Mouse (Mus musculus): ENCODE results near the gene Msantd3. TPM values are rescaled to one million over a fixed set of nuclear protein-coding genes. Genes with fewer than 3 reads are reported as not detected.

The Msantd3 gene
- polyA plus RNA-seq, 1 experiment = 0.29 TPM

DNA sequence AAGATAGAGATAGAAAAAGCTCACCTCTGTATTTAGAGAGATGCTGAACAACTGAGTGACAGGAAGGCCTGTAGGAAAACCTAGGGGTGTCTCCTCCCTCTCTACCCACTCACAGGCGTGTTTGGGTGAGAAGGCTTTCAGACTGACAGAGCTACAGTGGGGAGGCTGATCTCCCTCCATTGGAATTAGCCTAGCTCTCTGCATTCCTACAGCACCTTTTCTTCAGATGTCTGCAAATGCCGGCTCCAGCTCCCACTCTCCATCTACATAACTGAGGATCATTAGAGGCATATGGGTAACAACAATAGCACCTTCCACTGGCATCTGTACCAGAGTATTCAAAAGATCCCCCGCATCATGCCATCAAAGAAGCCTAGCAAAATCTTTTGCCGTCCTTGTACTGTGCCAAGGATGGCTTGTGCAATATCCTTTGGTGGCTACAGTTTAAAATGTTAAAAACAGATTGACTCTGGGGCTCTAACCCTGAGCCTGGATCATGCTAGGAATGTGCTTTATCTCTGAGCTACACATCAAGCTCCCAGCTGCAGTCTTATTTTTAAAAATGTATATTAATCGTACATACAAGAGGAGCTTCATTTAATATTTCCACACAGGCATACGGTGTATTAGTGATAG is 39.9 kb downstream of the Msantd3 start:
- no peak for TF ChIP-seq FLI1 (IDR thresholded peaks at IDR 0.05; ENCODE audit: low read length)
- TF ChIP-seq GATA1 (IDR thresholded peaks at IDR 0.05; ENCODE audit: borderline replicate concordance, low read length) = no peak
- no peaks in the 10 kb centered on the region for H3K4me1 ChIP-seq
- H3K9me3 ChIP-seq = no peaks in the 10 kb centered on the region
- H3K27me3 ChIP-seq (replicated peaks) = peaks cover 26% of the 10 kb centered on the region
- H3K4me3 ChIP-seq (replicated peaks) = no peak overlapping the region
- no peaks in the 10 kb centered on the region for H3K36me3 ChIP-seq (replicated peaks; ENCODE audit: low read length)

DNA sequence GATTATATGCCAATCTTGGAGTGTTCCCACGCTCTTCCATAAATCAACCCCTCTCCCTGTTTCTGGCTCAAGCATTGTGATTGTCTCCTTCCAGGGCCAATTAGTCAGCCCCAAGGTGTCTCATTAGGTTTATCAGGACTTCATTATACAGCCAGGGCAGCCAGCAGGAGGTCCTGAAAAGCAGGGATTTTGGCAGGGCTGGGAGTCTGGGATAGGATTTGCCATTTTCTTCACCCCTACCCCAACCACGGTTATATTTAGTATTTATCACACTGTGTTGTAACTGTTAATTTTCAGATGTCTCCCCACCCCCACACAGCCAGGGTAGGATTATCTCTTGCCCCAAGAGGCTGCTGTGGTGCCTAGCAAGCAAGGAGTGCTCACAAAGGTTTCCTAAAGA is 41.5 kb downstream of the Msantd3 start:
- Histone ChIP-seq H3K9me3 (peaks cover 3% of the 10 kb centered on the region; the same call in 1 of the 2 replicates), H3K36me3 (replicated peaks; ENCODE audit: low read length) (no peaks in the 10 kb centered on the region), H3K27me3 (replicated peaks) (peaks cover 42% of the 10 kb centered on the region), H3K4me1 (peaks cover 5% of the 10 kb centered on the region), H3K4me3 (replicated peaks) (no peak overlapping the region)
- TF ChIP-seq FLI1 (IDR thresholded peaks at IDR 0.05; ENCODE audit: low read length) (no peak), GATA1 (IDR thresholded peaks at IDR 0.05; ENCODE audit: borderline replicate concordance, low read length) (no peak)

DNA sequence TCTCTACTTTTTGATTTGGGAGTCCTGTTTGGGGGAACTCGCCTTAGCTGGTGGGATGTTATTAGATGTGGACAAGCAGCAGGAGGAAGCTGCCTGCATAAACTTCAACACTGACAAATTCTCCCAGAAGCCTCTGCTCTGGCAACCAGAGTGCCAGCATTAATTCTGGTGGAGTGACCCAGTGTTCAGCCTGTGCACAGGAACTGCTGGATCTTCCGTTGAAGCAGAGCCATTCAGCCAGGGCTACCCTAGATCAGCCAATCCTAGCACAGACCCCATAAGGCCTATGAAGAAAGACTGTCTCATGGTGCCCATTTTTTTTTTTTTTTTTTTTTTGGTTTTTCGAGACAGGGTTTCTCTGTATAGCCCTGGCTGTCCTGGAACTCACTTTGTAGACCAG is 42.3 kb downstream of the Msantd3 start:
- TF ChIP-seq FLI1 (IDR thresholded peaks at IDR 0.05; ENCODE audit: low read length) (no peak), GATA1 (IDR thresholded peaks at IDR 0.05; ENCODE audit: borderline replicate concordance, low read length) (no peak)
- Histone ChIP-seq H3K36me3 (replicated peaks; ENCODE audit: low read length) (no peaks in the 10 kb centered on the region), H3K4me1 (peaks cover 5% of the 10 kb centered on the region)

DNA sequence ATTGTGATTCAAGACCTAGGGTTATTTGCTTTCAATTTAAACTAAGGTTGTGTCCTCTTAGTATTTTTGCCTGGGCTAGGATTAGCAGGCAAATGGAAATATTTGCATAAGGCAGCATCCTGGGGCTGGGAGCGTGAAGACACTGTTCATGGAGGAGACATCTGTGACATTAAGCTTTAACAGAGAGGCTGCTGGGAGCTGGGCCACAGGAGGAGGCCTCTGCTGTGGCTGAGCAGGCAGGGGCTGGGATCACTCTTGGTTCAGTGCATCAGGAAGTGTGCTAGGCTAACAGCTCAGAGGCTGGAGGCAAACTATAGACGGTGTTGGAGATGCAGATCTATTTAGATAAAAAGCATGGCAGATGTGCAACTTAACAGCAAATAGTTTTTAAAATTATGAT is 43.2 kb downstream of the Msantd3 start:
- no peak overlapping the region for H3K4me3 ChIP-seq (replicated peaks)
- H3K27me3 ChIP-seq (replicated peaks) = peaks cover 47% of the 10 kb centered on the region

More for the DNA sequence above, 42.3 kb downstream of the Msantd3 start:
- H3K27me3 ChIP-seq (replicated peaks) = peaks cover 48% of the 10 kb centered on the region
- peaks cover 7% of the 10 kb centered on the region for H3K9me3 ChIP-seq
- no peak overlapping the region for H3K4me3 ChIP-seq (replicated peaks)

DNA sequence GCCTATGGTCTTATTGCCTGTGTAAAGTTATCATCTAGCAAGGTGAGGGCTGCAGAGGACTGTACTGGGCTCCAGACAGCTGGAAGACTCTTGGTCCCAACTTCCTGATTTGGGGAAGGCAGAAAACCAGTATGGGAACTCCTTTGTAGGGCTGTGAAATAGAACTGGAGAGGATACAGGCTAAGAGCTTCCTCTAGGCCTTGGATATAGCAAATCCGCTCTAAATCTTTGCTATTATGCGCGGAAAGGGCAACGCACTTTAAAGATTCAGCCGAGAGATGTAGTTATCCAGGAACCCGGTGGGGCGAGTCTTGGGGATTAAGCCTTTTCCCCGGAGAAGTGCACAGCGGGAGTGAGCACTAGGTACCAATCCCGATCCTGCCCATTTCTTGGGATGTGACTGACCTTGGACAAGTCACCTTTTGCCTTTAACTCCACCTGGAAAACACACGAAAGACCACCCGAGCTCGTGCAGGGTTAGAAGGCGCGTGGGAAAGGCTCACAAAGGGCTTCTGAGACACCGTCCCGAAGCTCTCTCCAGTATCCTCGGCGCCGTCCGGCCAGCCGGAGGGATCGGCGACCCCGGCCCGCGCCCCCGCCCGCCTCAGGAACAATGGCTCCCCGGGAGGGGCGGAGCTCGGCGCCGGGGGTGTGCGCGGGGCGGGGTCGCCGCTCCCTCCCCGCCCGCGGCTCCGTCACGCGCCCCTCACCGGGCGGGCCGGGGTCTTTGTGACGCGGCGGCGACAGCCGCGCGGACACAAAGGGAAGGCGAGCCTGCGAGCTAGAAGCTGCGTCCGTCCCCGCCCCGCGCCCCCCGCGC is 44.9 kb downstream of the Msantd3 start, which contains the start of gene Tmeff1:
TSS of gene Tmeff1 (plus strand) at position 754 of the 820 bp plus-strand sequence.
- TF ChIP-seq FLI1 (IDR thresholded peaks at IDR 0.05; ENCODE audit: low read length) = no peak
- TF ChIP-seq GATA1 (IDR thresholded peaks at IDR 0.05; ENCODE audit: borderline replicate concordance, low read length) = no peak
- Histone ChIP-seq H3K4me3 (replicated peaks) (peak within 1 kb of the TSS; percentile 86), H3K36me3 (replicated peaks; ENCODE audit: low read length) (no peaks in the 10 kb centered on the region), H3K27me3 (replicated peaks) (peaks cover 45% of the 10 kb centered on the region), H3K9me3 (peaks cover 13% of the 10 kb centered on the region), H3K4me1 (peaks cover 5% of the 10 kb centered on the region)

More for the DNA sequence above, 43.2 kb downstream of the Msantd3 start:
- peaks cover 12% of the 10 kb centered on the region for H3K9me3 ChIP-seq
- TF ChIP-seq FLI1 (IDR thresholded peaks at IDR 0.05; ENCODE audit: low read length) (no peak), GATA1 (IDR thresholded peaks at IDR 0.05; ENCODE audit: borderline replicate concordance, low read length) (no peak)
- no peaks in the 10 kb centered on the region for H3K36me3 ChIP-seq (replicated peaks; ENCODE audit: low read length)
- peaks cover 5% of the 10 kb centered on the region for H3K4me1 ChIP-seq

DNA sequence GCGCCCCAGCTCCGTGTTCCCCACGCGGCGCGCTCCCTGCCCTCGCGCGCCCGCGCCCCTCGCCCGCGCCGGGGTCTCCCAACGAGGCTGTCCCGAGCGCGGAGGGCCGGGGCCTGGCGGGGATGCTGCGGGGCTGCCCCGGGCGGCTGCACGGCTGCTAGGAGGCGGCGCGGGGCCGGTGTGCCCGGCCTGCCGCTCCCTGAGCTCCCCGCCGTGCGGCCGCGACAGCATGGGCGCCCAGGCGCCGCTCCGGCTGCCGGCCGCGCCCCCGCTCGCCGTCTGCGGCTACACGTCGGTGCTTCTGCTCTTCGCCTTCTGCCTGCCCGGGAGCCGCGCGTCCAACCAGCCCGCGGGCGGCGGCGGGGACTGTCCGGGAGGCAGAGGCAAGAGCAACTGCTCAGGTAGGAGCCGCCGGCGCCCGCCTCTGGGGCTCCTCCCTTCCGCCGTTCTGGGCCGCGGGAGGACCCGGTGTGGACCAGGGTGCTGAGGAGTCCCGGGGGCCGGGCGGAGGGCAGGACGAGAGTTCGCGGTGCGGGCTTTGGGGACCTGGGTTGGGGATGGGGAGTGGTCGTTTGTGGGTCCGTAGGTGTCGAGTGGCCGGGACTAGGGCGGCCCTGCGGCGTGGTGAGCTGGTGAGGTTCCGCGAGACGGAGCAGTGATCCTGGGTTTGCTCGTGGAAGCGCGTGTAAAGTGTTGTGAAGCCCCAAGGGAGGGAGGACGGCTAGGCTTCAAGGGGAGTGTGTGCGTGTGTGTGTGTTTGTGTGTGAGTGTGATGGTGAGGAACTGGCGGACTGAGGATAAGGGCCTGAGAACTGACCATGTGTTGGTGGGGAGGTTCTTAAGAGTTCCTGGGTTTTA is 45.7 kb downstream of the Msantd3 start:
- peak overlapping the region; percentile 86 for H3K4me3 ChIP-seq (replicated peaks)
- H3K27me3 ChIP-seq (replicated peaks) = peaks cover 42% of the 10 kb centered on the region
- no peaks in the 10 kb centered on the region for H3K36me3 ChIP-seq (replicated peaks; ENCODE audit: low read length)
- peaks cover 13% of the 10 kb centered on the region for H3K9me3 ChIP-seq
- TF ChIP-seq FLI1 (IDR thresholded peaks at IDR 0.05; ENCODE audit: low read length) (no peak), GATA1 (IDR thresholded peaks at IDR 0.05; ENCODE audit: borderline replicate concordance, low read length) (no peak)
- peaks cover 5% of the 10 kb centered on the region for H3K4me1 ChIP-seq

DNA sequence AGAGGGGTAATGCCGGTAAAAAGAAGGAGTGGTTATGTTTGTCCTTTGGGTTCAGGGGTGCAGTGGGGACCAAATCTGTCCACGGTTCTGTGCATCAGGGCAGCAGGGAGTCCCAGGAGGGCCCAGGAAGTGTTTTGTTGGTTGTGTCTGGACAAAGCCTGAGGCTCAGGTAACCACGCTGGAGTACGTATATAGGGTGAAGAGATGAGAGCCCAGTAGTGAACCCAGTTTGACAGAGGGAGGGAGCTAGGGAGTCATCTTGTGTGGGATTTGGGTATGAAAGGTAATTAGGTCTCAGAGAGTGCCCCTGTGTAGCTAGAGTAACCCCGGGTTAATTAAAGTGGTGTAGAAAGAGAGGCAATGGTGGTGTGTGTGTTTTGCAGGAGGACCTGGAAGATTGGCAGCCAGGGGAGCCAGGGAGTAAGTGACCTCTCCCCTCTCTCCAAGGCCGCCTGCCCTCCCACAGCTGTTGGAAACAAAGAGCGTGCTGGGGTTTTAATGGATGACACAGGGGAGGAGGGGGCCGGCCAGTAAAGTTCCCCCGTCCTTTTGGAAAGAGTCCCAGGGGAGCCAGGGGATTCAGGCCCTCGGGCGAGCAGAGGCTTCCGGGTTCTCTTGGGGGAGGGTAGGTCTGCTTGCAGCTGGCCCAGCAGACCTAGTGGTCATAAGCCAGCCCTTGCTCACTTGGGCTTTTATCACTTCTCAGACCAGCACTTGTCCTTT is 46.5 kb downstream of the Msantd3 start:
- H3K4me1 ChIP-seq = peaks cover 5% of the 10 kb centered on the region
- peaks cover 40% of the 10 kb centered on the region for H3K27me3 ChIP-seq (replicated peaks)
- H3K36me3 ChIP-seq (replicated peaks; ENCODE audit: low read length) = no peaks in the 10 kb centered on the region
- no peak overlapping the region for H3K4me3 ChIP-seq (replicated peaks)
- H3K9me3 ChIP-seq = peaks cover 13% of the 10 kb centered on the region
- no peak for TF ChIP-seq FLI1 (IDR thresholded peaks at IDR 0.05; ENCODE audit: low read length)
- TF ChIP-seq GATA1 (IDR thresholded peaks at IDR 0.05; ENCODE audit: borderline replicate concordance, low read length) = no peak

DNA sequence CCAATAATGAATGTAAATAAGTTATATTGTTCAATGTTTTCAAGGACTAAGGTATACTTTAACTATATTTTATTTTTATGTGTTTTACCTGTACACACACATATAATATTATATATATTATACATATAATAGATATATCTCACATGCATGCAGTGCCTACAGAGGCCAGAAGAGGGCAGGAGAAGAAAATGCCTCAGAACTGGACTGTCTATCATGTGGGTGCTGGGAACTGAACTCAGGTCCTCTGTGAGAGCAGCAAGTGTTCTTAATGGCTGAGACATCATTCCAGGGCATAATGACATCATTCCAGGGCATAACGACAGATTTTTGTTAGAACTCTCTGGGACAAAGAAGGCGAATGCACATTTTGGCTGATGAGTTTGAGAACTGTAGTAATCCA is 47.8 kb downstream of the Msantd3 start:
- Histone ChIP-seq H3K9me3 (peaks cover 16% of the 10 kb centered on the region), H3K27me3 (replicated peaks) (peaks cover 39% of the 10 kb centered on the region), H3K4me3 (replicated peaks) (no peak overlapping the region), H3K4me1 (peaks cover 5% of the 10 kb centered on the region), H3K36me3 (replicated peaks; ENCODE audit: low read length) (no peaks in the 10 kb centered on the region)
- TF ChIP-seq GATA1 (IDR thresholded peaks at IDR 0.05; ENCODE audit: borderline replicate concordance, low read length) = no peak
- no peak for TF ChIP-seq FLI1 (IDR thresholded peaks at IDR 0.05; ENCODE audit: low read length)

DNA sequence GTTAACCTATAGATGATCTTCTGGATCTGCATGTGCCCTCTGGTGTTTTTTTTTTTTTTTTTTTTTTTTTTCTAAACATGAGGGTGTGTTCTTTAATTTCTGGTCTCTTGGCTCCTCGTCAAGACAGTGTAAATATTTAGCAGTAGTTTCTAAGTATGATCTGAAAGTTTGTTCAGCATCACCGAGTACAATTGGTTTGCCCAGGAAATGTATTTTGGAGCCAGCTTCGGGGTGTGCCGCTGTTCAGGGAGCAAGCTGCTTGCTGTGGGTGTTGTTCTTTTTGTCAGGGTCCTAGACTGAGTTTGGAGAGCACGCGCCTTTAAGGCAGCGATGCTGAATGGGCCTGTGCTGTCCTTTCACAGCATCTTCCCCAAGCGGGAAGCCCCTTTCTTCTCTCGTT is 48.8 kb downstream of the Msantd3 start:
- H3K4me1 ChIP-seq = peaks cover 5% of the 10 kb centered on the region
- H3K36me3 ChIP-seq (replicated peaks; ENCODE audit: low read length) = no peaks in the 10 kb centered on the region
- TF ChIP-seq GATA1 (IDR thresholded peaks at IDR 0.05; ENCODE audit: borderline replicate concordance, low read length) = no peak
- TF ChIP-seq FLI1 (IDR thresholded peaks at IDR 0.05; ENCODE audit: low read length) = no peak
- peaks cover 16% of the 10 kb centered on the region for H3K9me3 ChIP-seq
- no peak overlapping the region for H3K4me3 ChIP-seq (replicated peaks)
- peaks cover 32% of the 10 kb centered on the region for H3K27me3 ChIP-seq (replicated peaks)
